Mouse (Mus musculus): ENCODE measurements around the gene Etv2. TPM values are rescaled to one million over a fixed set of nuclear protein-coding genes. Genes with fewer than 3 reads are reported as not detected.

The Etv2 gene
- not detected for total RNA-seq (2023)

DNA sequence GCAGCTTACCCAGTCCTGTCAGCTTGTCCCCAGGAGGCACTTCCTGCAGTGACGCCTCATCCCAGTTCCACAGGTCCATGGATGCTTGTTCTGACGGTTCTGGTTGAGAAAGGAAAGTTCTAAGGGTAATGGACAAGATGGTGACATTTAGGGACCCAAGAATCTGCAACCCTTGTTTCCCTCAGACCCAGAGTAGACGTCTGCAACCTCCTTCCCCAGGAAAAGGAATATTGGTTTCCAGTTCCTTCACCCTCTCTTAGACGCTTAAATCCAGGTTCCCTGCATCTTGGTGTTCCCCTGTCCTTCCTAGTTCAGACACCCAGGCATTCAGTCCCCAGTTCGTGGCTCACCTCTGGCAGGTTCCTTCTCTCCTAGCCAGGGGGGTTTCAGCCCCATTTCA is at the start of gene Etv2:
TSS of gene Etv2 (minus strand) at position 101 of the 400 bp plus-strand sequence.

DNA sequence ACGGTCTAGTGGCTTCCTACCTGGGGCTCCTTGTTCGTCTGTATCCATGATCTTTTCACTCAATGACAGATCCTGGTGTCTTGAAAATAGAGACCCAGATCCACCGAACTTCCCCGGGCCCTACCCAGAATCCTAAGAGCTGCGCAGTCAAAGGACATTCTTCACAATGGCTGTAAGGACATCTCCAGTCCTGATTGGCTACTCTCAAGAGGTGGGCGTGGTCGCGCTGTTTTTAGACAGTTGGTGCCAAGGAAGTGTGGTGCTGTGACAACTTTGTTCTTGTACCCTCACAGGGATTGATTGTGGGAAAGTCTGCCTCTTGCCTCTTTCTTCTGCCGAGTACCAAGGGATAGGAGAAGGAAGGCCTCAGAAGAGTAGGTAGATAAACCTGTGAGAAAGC is 35.8 kb upstream of the Etv2 start, which contains the start of gene Pmis2:
TSS of gene Pmis2 (minus strand) at position 126 of the 400 bp plus-strand sequence.

GRCm38 (mm10) chr7:30664529-30665200 is 29.0 kb upstream of the Etv2 start, which contains the start of gene Haus5:
Gene Haus5, minus strand, starts transcription at chr7:30664994.

GRCm38 (mm10) chr7:30649591-30650540 is 14.2 kb upstream of the Etv2 start, which contains the start of gene Rbm42:
Gene Rbm42, minus strand, starts transcription at chr7:30650317.

GRCm38 (mm10) chr7:30625530-30626384 is 9.9 kb downstream of the Etv2 start, which contains the start of gene Cox6b1:
Gene Cox6b1, minus strand, starts transcription at chr7:30626151.

DNA sequence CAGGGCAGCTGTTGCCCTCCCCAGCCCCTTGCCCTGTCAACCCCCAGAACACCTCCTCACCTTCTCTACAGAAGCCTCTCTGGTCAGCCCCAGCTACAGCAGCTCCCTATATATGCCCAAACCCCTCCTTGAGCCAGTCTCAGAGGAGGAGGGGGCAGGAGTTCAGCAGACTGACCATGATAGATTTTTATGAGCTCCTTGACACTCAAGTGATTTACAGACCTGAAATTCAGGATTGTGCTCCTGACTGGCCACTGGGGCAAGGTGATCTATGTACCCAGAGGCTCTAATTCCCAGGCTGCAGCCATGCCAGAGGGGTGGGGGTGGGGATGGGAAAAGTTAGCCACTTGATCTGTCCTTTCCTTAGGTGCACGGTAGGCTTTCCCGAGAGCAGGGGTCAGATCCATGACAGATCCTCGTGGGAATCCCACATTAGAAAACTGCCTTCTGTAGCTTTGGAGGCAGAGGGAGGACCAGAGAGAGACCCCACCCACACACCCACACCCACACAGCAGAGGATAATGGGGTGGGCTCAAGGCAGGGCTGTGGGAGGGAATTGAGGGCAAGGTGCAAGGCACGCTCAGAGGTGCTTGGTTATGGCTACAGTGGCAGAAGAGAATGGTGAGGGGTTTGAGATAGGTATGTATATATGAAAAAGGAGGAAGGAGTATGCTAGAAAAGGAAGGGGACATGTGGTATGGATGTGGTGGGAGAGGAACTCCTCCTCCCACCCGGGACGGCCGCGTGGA is 22.8 kb downstream of the Etv2 start, which contains the start of gene Upk1a:
TSS of gene Upk1a (minus strand) at position 194 of the 749 bp plus-strand sequence.

GRCm38 (mm10) chr7:30598786-30599185 is 36.9 kb downstream of the Etv2 start, which contains the start of gene Zbtb32:
Gene Zbtb32, minus strand, starts transcription at chr7:30598909.

GRCm38 (mm10) chr7:30588676-30589434 is 46.8 kb downstream of the Etv2 start, which contains the start of gene Kmt2b:
Gene Kmt2b, minus strand, starts transcription at chr7:30588726.

Other genes with a start within 250 kb of the Etv2 start
- 30.8 TPM for gene Tyrobp, start 222.1 kb downstream of the Etv2 start, total RNA-seq (2023)
- gene Hcst, start 216.0 kb downstream of the Etv2 start, total RNA-seq (2023), result 153 TPM
- 83.8 TPM for gene Nfkbid, start 214.1 kb downstream of the Etv2 start, total RNA-seq (2023)
- gene Aplp1, start 190.3 kb downstream of the Etv2 start, total RNA-seq (2023), result 1.3 TPM
- not detected for gene Kirrel2, start 178.2 kb downstream of the Etv2 start, total RNA-seq (2023)
- gene Nphs1, start 177.5 kb downstream of the Etv2 start, total RNA-seq (2023), result 0.29 TPM
- not detected for gene Prodh2, start 142.2 kb downstream of the Etv2 start, total RNA-seq (2023)
- gene Arhgap33, start 100.8 kb downstream of the Etv2 start, total RNA-seq (2023), result 5.4 TPM
- gene Hspb6, start 83.7 kb downstream of the Etv2 start, total RNA-seq (2023), result 1.5 TPM
- gene Proser3, start 83.6 kb downstream of the Etv2 start, total RNA-seq (2023), result 8.9 TPM
- 34.1 TPM for gene Lin37, start 76.0 kb downstream of the Etv2 start, total RNA-seq (2023)
- 62.4 TPM for gene U2af1l4, start 72.6 kb downstream of the Etv2 start, total RNA-seq (2023)
- gene Gm49396, start 72.5 kb downstream of the Etv2 start, total RNA-seq (2023), result 24.2 TPM
- 122 TPM for gene Psenen, start 72.2 kb downstream of the Etv2 start, total RNA-seq (2023)
- 36.2 TPM for gene Igflr1, start 70.4 kb downstream of the Etv2 start, total RNA-seq (2023)
- 101 TPM for gene Kmt2b, start 47.1 kb downstream of the Etv2 start, total RNA-seq (2023)
- gene Zbtb32, start 36.9 kb downstream of the Etv2 start, total RNA-seq (2023), result not detected
- gene Upk1a, start 23.0 kb downstream of the Etv2 start, total RNA-seq (2023), result not detected
- gene Cox6b1, start 9.7 kb downstream of the Etv2 start, total RNA-seq (2023), result 159 TPM
- 95.6 TPM for gene Rbm42, start 14.5 kb upstream of the Etv2 start, total RNA-seq (2023)
- 33.8 TPM for gene Haus5, start 29.1 kb upstream of the Etv2 start, total RNA-seq (2023)
- gene Pmis2, start 35.8 kb upstream of the Etv2 start, total RNA-seq (2023), result not detected
- gene 2200002J24Rik, start 63.1 kb upstream of the Etv2 start, total RNA-seq (2023), result not detected
- gene Atp4a, start 76.4 kb upstream of the Etv2 start, total RNA-seq (2023), result not detected
- gene Tmem147, start 93.7 kb upstream of the Etv2 start, total RNA-seq (2023), result 29.7 TPM
- gene Gapdhs, start 107.8 kb upstream of the Etv2 start, total RNA-seq (2023), result not detected
- gene Sbsn, start 115.6 kb upstream of the Etv2 start, total RNA-seq (2023), result 6.8 TPM
- not detected for gene Dmkn, start 127.9 kb upstream of the Etv2 start, total RNA-seq (2023)
- not detected for gene Krtdap, start 152.0 kb upstream of the Etv2 start, total RNA-seq (2023)
- gene Ffar2, start 187.9 kb upstream of the Etv2 start, total RNA-seq (2023), result 1.1 TPM
- gene Ffar3, start 220.3 kb upstream of the Etv2 start, total RNA-seq (2023), result not detected
- gene Ffar1, start 225.7 kb upstream of the Etv2 start, total RNA-seq (2023), result 1.3 TPM
- 68.7 TPM for gene Cd22, start 244.5 kb upstream of the Etv2 start, total RNA-seq (2023)

Measured in CD4-positive naive resting alpha-beta T cell, adult 76 days (primary cell).